In the genomic region with DNA sequence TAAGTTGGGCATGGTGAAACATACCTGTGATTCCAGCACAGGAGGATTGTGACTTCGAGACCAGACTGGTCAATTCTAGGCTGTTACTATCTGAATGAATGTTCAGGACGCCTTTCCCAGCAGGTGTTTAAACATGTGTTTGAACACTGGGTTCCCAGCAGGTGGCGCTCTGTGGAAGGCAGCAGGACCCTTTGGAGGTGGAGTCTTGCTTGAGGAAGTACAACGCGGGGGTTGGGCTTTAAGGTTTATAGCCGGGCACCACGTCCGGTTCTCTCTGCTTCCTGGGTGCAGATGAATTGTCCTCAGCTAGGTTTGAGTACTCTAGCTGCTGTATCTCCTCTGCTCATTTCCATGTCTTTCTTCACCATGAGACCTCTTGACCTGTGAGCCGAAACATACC, we compare ENCODE assay signal across 9 mouse cellular contexts.
A peak's percentile ranks its signal among the peaks of the same experiment; 100 is the strongest.
DNase-seq lines count a peak whose midpoint lies in the region; ATAC-seq lines count a peak whose summit lies in the region.
"Had no signal": no experiment of that assay in that cellular context is flagged by ENCODE, and none has a peak within 500 bp of the region (broad histone marks: within the 10 kb centered on the region; RNA-seq: fewer than 3 reads in every experiment).

No protein-coding gene starts in this region.

- no peak overlapping the region for H3K4me2 ChIP-seq in hindbrain, embryonic 11.5 days (replicated peaks; ENCODE audit: low read depth, low read length)
- no peak overlapping the region for H3K4me2 ChIP-seq in hindbrain, embryonic 14.5 days (replicated peaks)
- H3K4me2 ChIP-seq: midbrain, embryonic 12.5 days had no signal

- no peaks in the 10 kb centered on the region for H3K36me3 ChIP-seq in hindbrain, embryonic 11.5 days (ENCODE audit: control insufficient read depth, insufficient read depth, low read length)
- no peaks in the 10 kb centered on the region for H3K36me3 ChIP-seq in hindbrain, embryonic 14.5 days (replicated peaks; ENCODE audit: control insufficient read depth, insufficient read depth)
- H3K36me3 ChIP-seq: midbrain, embryonic 12.5 days had no signal

- H3K27me3 ChIP-seq in hindbrain, embryonic 11.5 days (ENCODE audit: control insufficient read depth, insufficient read depth, low read length), result no peaks in the 10 kb centered on the region
- no peaks in the 10 kb centered on the region for H3K27me3 ChIP-seq in hindbrain, embryonic 14.5 days (ENCODE audit: control insufficient read depth, insufficient read depth, low read length)
- H3K27me3 ChIP-seq: midbrain, embryonic 12.5 days had no signal

- H3K4me1 ChIP-seq in hindbrain, embryonic 11.5 days (replicated peaks; ENCODE audit: control insufficient read depth, insufficient read depth, low read length), result no peaks in the 10 kb centered on the region
- H3K4me1 ChIP-seq in hindbrain, embryonic 14.5 days (replicated peaks; ENCODE audit: control insufficient read depth, insufficient read depth, low read length), result no peaks in the 10 kb centered on the region
- H3K4me1 ChIP-seq: midbrain, embryonic 12.5 days had no signal

- WGBS in hindbrain, embryonic 11.5 days, result 67% methylated on average over 9 of the region's 9 CpGs
- 72% methylated on average over 9 of the region's 9 CpGs for WGBS in hindbrain, embryonic 14.5 days

- no peaks in the 10 kb centered on the region for H3K9me3 ChIP-seq in hindbrain, embryonic 11.5 days (ENCODE audit: control insufficient read depth, low read length)
- H3K9me3 ChIP-seq in hindbrain, embryonic 14.5 days (ENCODE audit: control insufficient read depth, low read length), result no peaks in the 10 kb centered on the region
- H3K9me3 ChIP-seq: midbrain, embryonic 12.5 days had no signal

- no peak for ATAC-seq in hindbrain, embryonic 11.5 days (ENCODE audit: low FRiP score)
- ATAC-seq in hindbrain, embryonic 14.5 days (ENCODE audit: low FRiP score), result no peak
- ATAC-seq in granulocyte monocyte progenitor cell, adult 5-6 weeks (replicated peaks; ENCODE audit: poor library complexity, severe bottlenecking), result 0 out of 2 replicates have a peak, but pooled peaks have one; percentile 44
- ATAC-seq in monocyte, adult 5-6 weeks (replicated peaks; ENCODE audit: insufficient number of reproducible peaks, low FRiP score, low TSS enrichment, poor library complexity, severe bottlenecking), result no peak

- no peak overlapping the region for H3K9ac ChIP-seq in hindbrain, embryonic 11.5 days (ENCODE audit: low read depth, low read length)
- H3K9ac ChIP-seq in hindbrain, embryonic 14.5 days, result no peak overlapping the region
- H3K9ac ChIP-seq: midbrain, embryonic 12.5 days had no signal

- no peak overlapping the region for H3K4me3 ChIP-seq in hindbrain, embryonic 11.5 days (ENCODE audit: low read depth, low read length)
- no peak overlapping the region for H3K4me3 ChIP-seq in hindbrain, embryonic 14.5 days (replicated peaks; ENCODE audit: low read length)
- H3K4me3 ChIP-seq: midbrain, embryonic 12.5 days had no signal

- peak; percentile 30 for DNase-seq in hindbrain, embryonic 11.5 days (ENCODE audit: low spot score)
- no peak for DNase-seq in hindbrain, embryonic 14.5 days (ENCODE audit: low spot score)
- DNase-seq in A20 (ENCODE audit: low read depth, low spot score) (peak; percentile 12), WW6 (ENCODE audit: low read depth, low spot score) (peak; percentile 16)
- DNase-seq in ovary, postnatal 14 days (ENCODE audit: low spot score), result no peak
- no peak for DNase-seq in frontal cortex, adult 2 months (ENCODE audit: extremely low spot score in 1 of 2, low spot score in 1 of 2)

- no peak overlapping the region for H3K27ac ChIP-seq in hindbrain, embryonic 11.5 days (ENCODE audit: low read depth, low read length)
- no peak overlapping the region for H3K27ac ChIP-seq in hindbrain, embryonic 14.5 days
- H3K27ac ChIP-seq: midbrain, embryonic 12.5 days had no signal

Comparison
In these comparisons a context has a peak if more than half of its experiments do, and no peak if none do; other contexts are left out.
1. DNase-seq: peak in hindbrain, embryonic 11.5 days (single experiment), A20 (single experiment) and WW6 (single experiment); none in hindbrain, embryonic 14.5 days (single experiment), ovary, postnatal 14 days (single experiment) and frontal cortex, adult 2 months (0 of 2).